Mouse (Mus musculus) embryonic facial prominence, embryonic 11.5 days (tissue): ENCODE data around the gene Cass4. TPM values are rescaled to one million over a fixed set of nuclear protein-coding genes. Genes with fewer than 3 reads are reported as not detected.
A peak's percentile ranks its signal among the peaks of the same experiment; 100 is the strongest.

Experiments used
- ATAC-seq: fragments of 200-750 bp; cut with Nextera tagmentation; replicated peaks from 2 replicates; pipeline ENCODE4 v1.8.0; 2017; ENCODE audit warnings: low read depth; ENCODE audit not compliant: insufficient number of reproducible peaks, low FRiP score, low TSS enrichment
- DNase-seq: peaks from one replicate; pipeline ENCODE4 v3.0.0-alpha.2; 2015; ENCODE audit warnings: low spot score
- H3K27ac ChIP-seq: fragments of 300-500 bp; sonication (generic); replicated peaks from 2 replicates; pipeline ENCODE4 v1.5.1; 2014; ENCODE audit warnings: mild to moderate bottlenecking, low read depth, low read length, control low read depth
- H3K27me3 ChIP-seq: fragments of 300-500 bp; sonication (generic); 2 replicates; pipeline ENCODE4 v1.6.1; 2014; ENCODE audit warnings: mild to moderate bottlenecking, low read length, moderate library complexity, mixed read lengths; ENCODE audit not compliant: control insufficient read depth, insufficient read depth
- H3K36me3 ChIP-seq: fragments of 300-500 bp; sonication (generic); replicated peaks from 2 replicates; pipeline ENCODE4 v1.6.1; 2014; ENCODE audit warnings: low read depth, mild to moderate bottlenecking, low read length, moderate library complexity, mixed read lengths; ENCODE audit not compliant: control insufficient read depth, insufficient read depth
- H3K4me1 ChIP-seq: fragments of 300-500 bp; sonication (generic); 2 replicates; pipeline ENCODE4 v1.6.1; 2014; ENCODE audit warnings: low read length, mixed read lengths; ENCODE audit not compliant: control insufficient read depth, insufficient read depth
- H3K4me2 ChIP-seq: fragments of 300-500 bp; sonication (generic); 2 replicates; pipeline ENCODE4 v1.6.1; 2014; ENCODE audit warnings: low read depth, mild to moderate bottlenecking, control low read depth, low read length, moderate library complexity
- H3K4me3 ChIP-seq: fragments of 300-500 bp; sonication (generic); 2 replicates; pipeline ENCODE4 v1.5.1; 2014; ENCODE audit warnings: low read depth, low read length, control low read depth
- H3K9ac ChIP-seq: fragments of 300-500 bp; sonication (generic); replicated peaks from 2 replicates; pipeline ENCODE4 v1.6.1; 2014; ENCODE audit warnings: mild to moderate bottlenecking, control low read depth, low read length
- H3K9me3 ChIP-seq: fragments of 300-500 bp; sonication (generic); replicated peaks from 2 replicates; pipeline ENCODE4 v1.6.1; 2016; ENCODE audit warnings: mild to moderate bottlenecking, low read length, inconsistent platforms, mixed read lengths; ENCODE audit not compliant: control insufficient read depth
- WGBS: fragments of 180-500 bp; shearing (Covaris S2); extraction: QIAGEN DNeasy Blood & Tissue Kit; methylation state at CpG from one replicate; pipeline ENCODE4 v1.1.7; 2014; 5-methylcytosine and 5-hydroxymethylcytosine counted together
- polyA plus RNA-seq: library from polyadenylated mRNA; unstranded; fragments of >200 nt; fragmentation: Nextera tagmentation; extraction: Ambion mirVana; gene quantifications from 2 replicates; pipeline ENCODE4 v1.2.1, GENCODE M21; 2014

Gene Cass4
- polyA plus RNA-seq, 1 experiment from 2014 or later, result 0.34 TPM

GRCm38 (mm10) chr2:172350773-172351172 is 42.8 kb upstream of the Cass4 start:
- 67% methylated on average over 8 of the region's 8 CpGs for WGBS
- ATAC-seq, result no peak
- H3K4me2 ChIP-seq, result no peak overlapping the region

GRCm38 (mm10) chr2:172353218-172353617 is 40.4 kb upstream of the Cass4 start:
- no peak for DNase-seq
- Histone ChIP-seq H3K36me3 (peaks cover 10% of the 10 kb centered on the region), H3K27me3 (no peaks in the 10 kb centered on the region), H3K4me2 (no peak overlapping the region), H3K27ac (no peak overlapping the region), H3K9me3 (no peaks in the 10 kb centered on the region), H3K4me1 (no peaks in the 10 kb centered on the region), H3K4me3 (no peak overlapping the region), H3K9ac (no peak overlapping the region)
- WGBS, result 82% methylated on average over 9 of the region's 9 CpGs
- no peak for ATAC-seq

More at GRCm38 (mm10) chr2:172350773-172351172, 42.8 kb upstream of the Cass4 start:
- Histone ChIP-seq H3K9me3 (no peaks in the 10 kb centered on the region), H3K36me3 (no peaks in the 10 kb centered on the region; the same call in 1 of the 2 replicates), H3K4me1 (no peaks in the 10 kb centered on the region; the same call in 1 of the 2 replicates), H3K27ac (no peak overlapping the region), H3K4me3 (no peak overlapping the region), H3K27me3 (no peaks in the 10 kb centered on the region), H3K9ac (no peak overlapping the region)
- DNase-seq, result no peak

GRCm38 (mm10) chr2:172354761-172355160 is 38.8 kb upstream of the Cass4 start:
- Histone ChIP-seq H3K4me2 (no peak overlapping the region), H3K4me1 (no peaks in the 10 kb centered on the region), H3K9ac (no peak overlapping the region), H3K9me3 (no peaks in the 10 kb centered on the region), H3K27me3 (no peaks in the 10 kb centered on the region), H3K4me3 (no peak overlapping the region), H3K27ac (no peak overlapping the region), H3K36me3 (peaks cover 10% of the 10 kb centered on the region)
- DNase-seq, result no peak
- no peak for ATAC-seq
- WGBS, result 70% methylated on average over 9 of the region's 9 CpGs

- H3K9me3 ChIP-seq, result no peaks in the 10 kb centered on the region
- WGBS, result 76% methylated on average over 5 of the region's 5 CpGs
- ATAC-seq, result no peak
Measured at GRCm38 (mm10) chr2:172355833-172356232, 37.8 kb upstream of the Cass4 start.

GRCm38 (mm10) chr2:172363176-172363575 is 30.4 kb upstream of the Cass4 start:
- Histone ChIP-seq H3K4me3 (no peak overlapping the region), H3K27ac (no peak overlapping the region), H3K27me3 (no peaks in the 10 kb centered on the region), H3K36me3 (peaks cover 16% of the 10 kb centered on the region), H3K4me2 (no peak overlapping the region), H3K9ac (no peak overlapping the region), H3K4me1 (no peaks in the 10 kb centered on the region), H3K9me3 (no peaks in the 10 kb centered on the region)
- ATAC-seq, result no peak
- no peak for DNase-seq
- WGBS, result 87% methylated on average over 7 of the region's 7 CpGs

More at GRCm38 (mm10) chr2:172355833-172356232, 37.8 kb upstream of the Cass4 start:
- no peaks in the 10 kb centered on the region for H3K27me3 ChIP-seq
- H3K36me3 ChIP-seq, result peaks cover 14% of the 10 kb centered on the region
- H3K9ac ChIP-seq, result no peak overlapping the region
- H3K27ac ChIP-seq, result no peak overlapping the region
- no peak overlapping the region for H3K4me2 ChIP-seq
- no peaks in the 10 kb centered on the region for H3K4me1 ChIP-seq
- no peak overlapping the region for H3K4me3 ChIP-seq
- no peak for DNase-seq

GRCm38 (mm10) chr2:172370411-172371223 is 23.0 kb upstream of the Cass4 start, which contains the start of the genes Aurka and Cstf1:
Aurka (minus strand) TSS chr2:172370535.
Cstf1 (plus strand) TSS chr2:172370681.
- DNase-seq, result peak; percentile 98
- H3K9me3 ChIP-seq, result no peaks in the 10 kb centered on the region
- H3K4me3 ChIP-seq, result peak within 1 kb of the TSS; percentile 64
- peak within 1 kb of the TSS; percentile 81 for H3K9ac ChIP-seq
- peaks cover 5% of the 10 kb centered on the region; the same call in 1 of the 2 replicates for H3K4me1 ChIP-seq
- peak; percentile 97 for ATAC-seq
- under 1% methylated on average over 66 of the region's 66 CpGs for WGBS
- peak within 1 kb of the TSS; percentile 40 for H3K4me2 ChIP-seq
- H3K36me3 ChIP-seq, result peaks cover 12% of the 10 kb centered on the region
- H3K27me3 ChIP-seq, result no peaks in the 10 kb centered on the region
- H3K27ac ChIP-seq, result peak within 1 kb of the TSS; percentile 52

- peak overlapping the region; percentile 81 for H3K9ac ChIP-seq
- no peaks in the 10 kb centered on the region for H3K9me3 ChIP-seq
- ATAC-seq (no peak), DNase-seq (no peak)
- H3K36me3 ChIP-seq, result peaks cover 13% of the 10 kb centered on the region
- peak overlapping the region; percentile 64 for H3K4me3 ChIP-seq
- WGBS, result 1% methylated on average over 11 of the region's 11 CpGs
- H3K4me1 ChIP-seq, result peaks cover 5% of the 10 kb centered on the region; the same call in 1 of the 2 replicates
- no peak overlapping the region for H3K27ac ChIP-seq
- no peaks in the 10 kb centered on the region for H3K27me3 ChIP-seq
- H3K4me2 ChIP-seq, result peak overlapping the region; percentile 40
Measured at GRCm38 (mm10) chr2:172371258-172371657, 22.3 kb upstream of the Cass4 start.

- Histone ChIP-seq H3K9me3 (no peaks in the 10 kb centered on the region), H3K27me3 (no peaks in the 10 kb centered on the region), H3K4me1 (no peaks in the 10 kb centered on the region), H3K27ac (no peak overlapping the region), H3K4me2 (no peak overlapping the region), H3K4me3 (no peak overlapping the region), H3K9ac (no peak overlapping the region), H3K36me3 (peaks cover 21% of the 10 kb centered on the region)
- WGBS, result 82% methylated on average over 4 of the region's 4 CpGs
- DNase-seq, result no peak
- ATAC-seq, result no peak
Measured at GRCm38 (mm10) chr2:172376551-172376950, 17.0 kb upstream of the Cass4 start.
